Mouse (Mus musculus): ENCODE results near the gene Hoxc10. TPM values are rescaled to one million over a fixed set of nuclear protein-coding genes. Genes with fewer than 3 reads are reported as not detected.

The Hoxc10 gene
- polyA plus RNA-seq, 1 experiment from 2014 or later, result not detected

- H3K4me3 ChIP-seq, result peak overlapping the region; percentile 38
- H3K27ac ChIP-seq (ENCODE audit: poor library complexity, severe bottlenecking), result no peak overlapping the region
- H3K9ac ChIP-seq, result no peak overlapping the region
- no peaks in the 10 kb centered on the region for H3K36me3 ChIP-seq
- 0 out of 2 replicates have a peak, but pooled peaks have one; percentile 18 for ATAC-seq (ENCODE audit: insufficient number of reproducible peaks, low FRiP score)
- peak overlapping the region; percentile 66 for H3K4me2 ChIP-seq
- H3K4me1 ChIP-seq (replicated peaks), result peaks cover 15% of the 10 kb centered on the region
- H3K9me3 ChIP-seq (replicated peaks), result no peaks in the 10 kb centered on the region
- WGBS, result under 1% methylated on average over 88 of the region's 88 CpGs
- peaks cover 99% of the 10 kb centered on the region for H3K27me3 ChIP-seq (replicated peaks)
These were observed 15.0 kb downstream of the Hoxc10 start for GRCm38 (mm10) chr15:102981379-102982288.

DNA sequence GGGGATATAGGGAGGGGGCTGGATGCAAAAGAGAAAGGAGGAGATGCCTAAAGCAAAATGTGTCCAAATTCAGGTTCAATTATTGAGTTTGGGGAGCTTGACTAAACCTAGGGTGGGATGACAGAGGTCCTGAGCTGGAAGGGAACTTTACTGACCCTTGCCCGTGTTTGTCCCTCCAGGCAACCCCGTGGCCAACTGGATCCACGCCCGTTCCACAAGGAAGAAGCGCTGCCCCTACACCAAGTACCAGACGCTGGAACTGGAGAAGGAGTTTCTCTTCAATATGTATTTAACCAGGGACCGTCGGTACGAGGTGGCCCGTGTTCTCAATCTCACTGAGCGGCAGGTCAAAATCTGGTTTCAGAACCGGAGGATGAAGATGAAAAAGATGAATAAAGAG is 17.1 kb downstream of the Hoxc10 start:
- peaks cover 99% of the 10 kb centered on the region for H3K27me3 ChIP-seq (replicated peaks)
- H3K4me2 ChIP-seq, result no peak overlapping the region
- H3K4me1 ChIP-seq (replicated peaks), result peaks cover 10% of the 10 kb centered on the region
- no peaks in the 10 kb centered on the region for H3K9me3 ChIP-seq (replicated peaks)
- H3K36me3 ChIP-seq, result no peaks in the 10 kb centered on the region
- WGBS, result 1% methylated on average over 12 of the region's 12 CpGs
- H3K27ac ChIP-seq (ENCODE audit: poor library complexity, severe bottlenecking), result no peak overlapping the region
- no peak overlapping the region for H3K9ac ChIP-seq
- no peak for ATAC-seq (ENCODE audit: insufficient number of reproducible peaks, low FRiP score)
- H3K4me3 ChIP-seq, result no peak overlapping the region

DNA sequence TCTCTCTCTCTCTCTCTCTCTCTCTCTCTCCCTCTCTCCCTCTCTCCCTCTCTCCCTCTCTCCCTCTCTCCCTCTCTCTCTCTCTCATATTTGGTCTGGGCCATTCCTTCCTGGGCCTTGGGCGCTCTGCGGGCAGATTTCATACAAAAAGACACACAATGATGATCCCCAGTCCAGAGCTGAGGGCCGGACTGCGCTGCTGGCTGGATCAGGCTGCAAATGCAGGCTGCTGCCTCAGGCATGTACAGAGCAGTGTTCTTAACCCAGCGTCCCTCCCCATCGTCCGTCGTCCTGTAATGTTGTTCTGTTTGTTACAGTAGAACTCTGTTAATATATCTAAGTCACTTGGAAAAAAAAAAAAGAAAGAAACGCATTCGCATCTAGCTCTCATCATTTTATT is 17.9 kb downstream of the Hoxc10 start:
- Histone ChIP-seq H3K4me2 (no peak overlapping the region), H3K4me3 (no peak overlapping the region), H3K4me1 (replicated peaks) (peaks cover 10% of the 10 kb centered on the region), H3K36me3 (no peaks in the 10 kb centered on the region), H3K9ac (no peak overlapping the region), H3K9me3 (replicated peaks) (no peaks in the 10 kb centered on the region), H3K27me3 (replicated peaks) (peaks cover 99% of the 10 kb centered on the region), H3K27ac (ENCODE audit: poor library complexity, severe bottlenecking) (no peak overlapping the region)
- ATAC-seq (ENCODE audit: insufficient number of reproducible peaks, low FRiP score), result no peak
- WGBS, result 2% methylated on average over 10 of the region's 10 CpGs

GRCm38 (mm10) chr15:102984925-102985324 is 18.3 kb downstream of the Hoxc10 start:
- H3K4me1 ChIP-seq (replicated peaks), result peaks cover 10% of the 10 kb centered on the region
- no peak overlapping the region for H3K4me2 ChIP-seq
- H3K9ac ChIP-seq, result no peak overlapping the region
- no peak overlapping the region for H3K27ac ChIP-seq (ENCODE audit: poor library complexity, severe bottlenecking)
- 7% methylated on average over 3 of the region's 3 CpGs for WGBS
- no peak for ATAC-seq (ENCODE audit: insufficient number of reproducible peaks, low FRiP score)
- H3K36me3 ChIP-seq, result no peaks in the 10 kb centered on the region
- no peaks in the 10 kb centered on the region for H3K9me3 ChIP-seq (replicated peaks)
- no peak overlapping the region for H3K4me3 ChIP-seq
- H3K27me3 ChIP-seq (replicated peaks), result peaks cover 99% of the 10 kb centered on the region

GRCm38 (mm10) chr15:102987124-102987833 is 20.7 kb downstream of the Hoxc10 start:
- H3K27ac ChIP-seq (ENCODE audit: poor library complexity, severe bottlenecking), result no peak overlapping the region
- no peaks in the 10 kb centered on the region for H3K9me3 ChIP-seq (replicated peaks)
- 2% methylated on average over 21 of the region's 21 CpGs for WGBS
- peaks cover 7% of the 10 kb centered on the region; the same call in 1 of the 2 replicates for H3K4me1 ChIP-seq (replicated peaks)
- no peak overlapping the region for H3K9ac ChIP-seq
- no peak for ATAC-seq (ENCODE audit: insufficient number of reproducible peaks, low FRiP score)
- H3K4me2 ChIP-seq, result no peak overlapping the region
- peaks cover 99% of the 10 kb centered on the region for H3K27me3 ChIP-seq (replicated peaks)
- no peak overlapping the region for H3K4me3 ChIP-seq
- no peaks in the 10 kb centered on the region for H3K36me3 ChIP-seq

DNA sequence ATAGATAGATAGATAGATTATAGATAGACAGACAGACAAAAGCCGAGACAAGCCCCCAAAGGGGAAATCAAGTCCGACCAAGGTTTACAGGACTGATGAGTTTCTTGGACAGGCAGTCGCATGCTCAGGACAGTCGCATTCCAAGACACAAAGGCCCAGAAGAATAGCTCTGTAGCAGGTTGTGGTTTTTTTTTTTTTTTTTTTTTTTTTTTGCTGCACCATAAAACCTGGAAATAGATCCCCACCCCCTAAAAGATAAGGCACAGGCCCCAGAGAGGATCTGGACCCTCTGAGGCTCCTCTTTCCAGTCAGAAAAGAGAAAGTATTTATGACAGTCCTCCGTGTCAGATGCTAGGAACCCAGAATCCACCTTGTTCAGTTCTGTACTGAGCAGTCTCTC is 21.5 kb downstream of the Hoxc10 start:
- no peak overlapping the region for H3K4me2 ChIP-seq
- WGBS, result 19% methylated on average over 5 of the region's 5 CpGs
- no peak overlapping the region for H3K4me3 ChIP-seq
- peaks cover 7% of the 10 kb centered on the region; the same call in 1 of the 2 replicates for H3K4me1 ChIP-seq (replicated peaks)
- no peak overlapping the region for H3K9ac ChIP-seq
- H3K36me3 ChIP-seq, result no peaks in the 10 kb centered on the region
- H3K27me3 ChIP-seq (replicated peaks), result peaks cover 99% of the 10 kb centered on the region
- no peak overlapping the region for H3K27ac ChIP-seq (ENCODE audit: poor library complexity, severe bottlenecking)
- no peak for ATAC-seq (ENCODE audit: insufficient number of reproducible peaks, low FRiP score)
- no peaks in the 10 kb centered on the region for H3K9me3 ChIP-seq (replicated peaks)

- H3K27ac ChIP-seq (ENCODE audit: poor library complexity, severe bottlenecking), result no peak within 1 kb of the TSS
- H3K36me3 ChIP-seq, result no peaks in the 10 kb centered on the region
- H3K27me3 ChIP-seq (replicated peaks), result peaks cover 94% of the 10 kb centered on the region
- no peak for ATAC-seq (ENCODE audit: insufficient number of reproducible peaks, low FRiP score)
- peaks cover 7% of the 10 kb centered on the region; the same call in 1 of the 2 replicates for H3K4me1 ChIP-seq (replicated peaks)
- no peak within 1 kb of the TSS for H3K9ac ChIP-seq
- H3K4me2 ChIP-seq, result peak within 1 kb of the TSS; percentile 54
- peak within 1 kb of the TSS; percentile 20 for H3K4me3 ChIP-seq
- WGBS, result 2% methylated on average over 66 of the region's 69 CpGs
- no peaks in the 10 kb centered on the region for H3K9me3 ChIP-seq (replicated peaks)
These were observed 24.1 kb downstream of the Hoxc10 start, which contains the start of gene Hoxc8 for GRCm38 (mm10) chr15:102990461-102991397. TSS of gene Hoxc8 (plus strand) at chr15:102990607.

DNA sequence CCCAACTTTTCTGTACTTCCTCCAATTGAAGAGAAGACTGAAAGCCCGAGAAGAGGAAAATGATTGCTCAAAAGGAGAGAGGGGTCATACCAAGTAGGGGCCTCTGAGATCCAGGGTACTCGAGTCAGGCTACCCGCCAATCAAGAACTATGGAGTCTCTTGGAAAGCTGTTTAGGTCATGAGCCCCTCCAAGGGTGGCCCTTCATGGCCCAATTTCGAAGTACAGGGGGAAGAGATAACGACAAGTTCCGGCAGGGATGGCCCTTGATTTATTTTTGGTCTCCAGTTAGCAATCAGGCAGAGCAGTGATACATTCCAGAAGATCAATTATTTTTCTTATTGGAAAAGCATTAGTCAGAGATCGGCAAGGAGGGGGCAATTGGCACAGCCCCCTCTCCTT is 25.2 kb downstream of the Hoxc10 start:
- Histone ChIP-seq H3K4me3 (no peak overlapping the region), H3K27ac (ENCODE audit: poor library complexity, severe bottlenecking) (no peak overlapping the region), H3K4me2 (no peak overlapping the region), H3K27me3 (replicated peaks) (peaks cover 94% of the 10 kb centered on the region), H3K9ac (no peak overlapping the region), H3K4me1 (replicated peaks) (peaks cover 7% of the 10 kb centered on the region; the same call in 1 of the 2 replicates), H3K36me3 (no peaks in the 10 kb centered on the region), H3K9me3 (replicated peaks) (no peaks in the 10 kb centered on the region)
- under 1% methylated on average over 7 of the region's 7 CpGs for WGBS
- no peak for ATAC-seq (ENCODE audit: insufficient number of reproducible peaks, low FRiP score)

GRCm38 (mm10) chr15:102992206-102992605 is 25.6 kb downstream of the Hoxc10 start:
- H3K27me3 ChIP-seq (replicated peaks), result peaks cover 92% of the 10 kb centered on the region
- no peak overlapping the region for H3K27ac ChIP-seq (ENCODE audit: poor library complexity, severe bottlenecking)
- under 1% methylated on average over 11 of the region's 11 CpGs for WGBS
- ATAC-seq (ENCODE audit: insufficient number of reproducible peaks, low FRiP score), result no peak
- no peaks in the 10 kb centered on the region for H3K36me3 ChIP-seq
- H3K4me3 ChIP-seq, result no peak overlapping the region
- peaks cover 7% of the 10 kb centered on the region; the same call in 1 of the 2 replicates for H3K4me1 ChIP-seq (replicated peaks)
- H3K4me2 ChIP-seq, result no peak overlapping the region
- H3K9ac ChIP-seq, result no peak overlapping the region
- H3K9me3 ChIP-seq (replicated peaks), result no peaks in the 10 kb centered on the region

- no peak overlapping the region for H3K9ac ChIP-seq
- no peaks in the 10 kb centered on the region for H3K36me3 ChIP-seq
- no peak overlapping the region for H3K27ac ChIP-seq (ENCODE audit: poor library complexity, severe bottlenecking)
- H3K27me3 ChIP-seq (replicated peaks), result peaks cover 92% of the 10 kb centered on the region
- no peak overlapping the region for H3K4me2 ChIP-seq
- peaks cover 7% of the 10 kb centered on the region; the same call in 1 of the 2 replicates for H3K4me1 ChIP-seq (replicated peaks)
- no peaks in the 10 kb centered on the region for H3K9me3 ChIP-seq (replicated peaks)
- ATAC-seq (ENCODE audit: insufficient number of reproducible peaks, low FRiP score), result no peak
- H3K4me3 ChIP-seq, result no peak overlapping the region
- WGBS, result 0% methylated on average over 3 of the region's 3 CpGs
These were observed 26.3 kb downstream of the Hoxc10 start for GRCm38 (mm10) chr15:102992863-102993262.
